ENCODE assay signal across 30 mouse cellular contexts in genomic region chr5:135345989-135346388, GRCm38 (mm10). TPM values are rescaled to one million over a fixed set of nuclear protein-coding genes. Genes with fewer than 3 reads are reported as not detected.
DNase-seq lines count a peak whose midpoint lies in the region; ATAC-seq and TF ChIP-seq lines count a peak whose summit lies in the region.
"Had no signal": no experiment of that assay in that cellular context is flagged by ENCODE, and none has a peak within 500 bp of the region (broad histone marks: within the 10 kb centered on the region; RNA-seq: fewer than 3 reads in every experiment).

No protein-coding gene starts in this region.

- no peak overlapping the region for H3K27ac ChIP-seq in kidney, adult 2 months (ENCODE audit: insufficient read depth, low read depth, low read length)
- H3K27ac ChIP-seq: forebrain, embryonic 10.5 days; heart, embryonic 13.5 days; hindbrain, embryonic 10.5 days; hindbrain, embryonic 15.5 days; liver, embryonic 12.5 days; neural tube, embryonic 13.5 days had no signal

- no peak overlapping the region for H3K4me3 ChIP-seq in kidney, adult 2 months (ENCODE audit: insufficient read depth, low read depth, low read length)
- H3K4me3 ChIP-seq: forebrain, embryonic 10.5 days; heart, embryonic 13.5 days; hindbrain, embryonic 10.5 days; hindbrain, embryonic 15.5 days; liver, embryonic 12.5 days; neural tube, embryonic 13.5 days had no signal

- WGBS in kidney, adult 2 months: 67% methylated on average over 7 of the region's 7 CpGs

- TF ChIP-seq POLR2A in kidney, adult 2 months (IDR thresholded peaks at IDR 0.05; ENCODE audit: low read depth, low read length): no peak

- no peaks in the 10 kb centered on the region for H3K27me3 ChIP-seq in kidney, adult 2 months (replicated peaks; ENCODE audit: control insufficient read depth, insufficient read depth, low read length)
- H3K27me3 ChIP-seq: hindbrain, embryonic 15.5 days; neural tube, embryonic 13.5 days had no signal

- peak; percentile 82 for ATAC-seq in granulocyte monocyte progenitor cell, adult 5-6 weeks (replicated peaks; ENCODE audit: poor library complexity, severe bottlenecking)
- 0 out of 2 replicates have a peak, but pooled peaks have one; percentile 17 for ATAC-seq in monocyte, adult 5-6 weeks (replicated peaks; ENCODE audit: insufficient number of reproducible peaks, low FRiP score, low TSS enrichment, poor library complexity, severe bottlenecking)
- ATAC-seq: forebrain, postnatal 0 days; inflammation-experienced regulatory T-cells, adult 6 months; liver, embryonic 12.5 days; liver, postnatal 0 days; midbrain, embryonic 16.5 days had no signal

- H3K4me1 ChIP-seq in kidney, adult 2 months (ENCODE audit: control insufficient read depth, insufficient read depth, low read length): no peaks in the 10 kb centered on the region
- H3K4me1 ChIP-seq: forebrain, embryonic 10.5 days; heart, embryonic 13.5 days; hindbrain, embryonic 10.5 days; hindbrain, embryonic 15.5 days; liver, embryonic 12.5 days; neural tube, embryonic 13.5 days had no signal

- peak; percentile 23 for DNase-seq in kidney, adult 2 months
- no peak for DNase-seq in kidney, postnatal 4 days
- peak; percentile 44 for DNase-seq in MEL-GATA-1-ER (ENCODE audit: extremely low read depth, low read depth)
- DNase-seq in embryo, embryonic 10.5 days (ENCODE audit: low spot score): no peak
- no peak for DNase-seq in thymus, postnatal 36 days
- DNase-seq: adrenal gland, adult 8-10 months; cerebellum, adult 2 months; forebrain, postnatal 0 days; gastrocnemius, postnatal 14 days; kidney, adult 9 months; liver, postnatal 0 days; lung, postnatal 36 days; thymus, adult 2 months had no signal

- H3K36me3 ChIP-seq in kidney, adult 2 months (ENCODE audit: control insufficient read depth, insufficient read depth, low read length): no peaks in the 10 kb centered on the region
- H3K36me3 ChIP-seq: forebrain, embryonic 10.5 days; heart, embryonic 13.5 days; hindbrain, embryonic 10.5 days; hindbrain, embryonic 15.5 days; liver, embryonic 12.5 days; neural tube, embryonic 13.5 days had no signal

- TF ChIP-seq CTCF in kidney, adult 2 months (conservative IDR thresholded peaks at IDR 0.05; ENCODE audit: insufficient read depth, insufficient read length, low read depth, low read length): no peak

RNA-seq across cellular contexts. Expression of gene Fkbp6, which starts 3.9 kb away (rescaled TPM):
- 0.07 and 0.08 TPM in 2 replicates for polyA plus RNA-seq in kidney, adult 2 months (2012; rRNA removed)
- 0.62 TPM in 1 of 2 replicates, not detected in the other for total RNA-seq in granulocyte monocyte progenitor cell, adult 5-6 weeks (2014; fragmentation: Nextera tagmentation)
- 0.34 TPM in 1 of 2 replicates, not detected in the other for total RNA-seq in granulocyte monocyte progenitor cell, adult 5-6 weeks (2017)
- total RNA-seq in monocyte, adult 5-6 weeks (2017): not detected in 3 replicates
- total RNA-seq: forebrain, postnatal 0 days; gastrocnemius, postnatal 14 days; left cerebral cortex, postnatal 36 days had no signal
- polyA plus RNA-seq: cerebellum, adult 2 months; embryonic facial prominence, embryonic 11.5 days; forebrain, postnatal 0 days; inflammation-experienced regulatory T-cells, adult 6 months; liver, postnatal 0 days; lung, embryonic 16.5 days; thymus, adult 2 months had no signal

RNA-seq across cellular contexts. Expression of gene Trim50, which starts 7.1 kb away (rescaled TPM):
- 0.06 TPM in 1 of 2 replicates, not detected in the other for polyA plus RNA-seq in kidney, adult 2 months (2012; rRNA removed)
- total RNA-seq in granulocyte monocyte progenitor cell, adult 5-6 weeks (2014; fragmentation: Nextera tagmentation): not detected in 2 replicates
- not detected in 2 replicates for total RNA-seq in granulocyte monocyte progenitor cell, adult 5-6 weeks (2017)
- total RNA-seq in monocyte, adult 5-6 weeks (2017): not detected in 3 replicates
- total RNA-seq: adrenal gland, adult 8-10 months; forebrain, postnatal 0 days; gastrocnemius, postnatal 14 days; layer of hippocampus, adult 8-10 months; layer of hippocampus, postnatal 25 days; left cerebral cortex, adult 8-10 months; left cerebral cortex, postnatal 36 days had no signal
- polyA plus RNA-seq: embryonic facial prominence, embryonic 11.5 days; forebrain, embryonic 10.5 days; forebrain, postnatal 0 days; heart, embryonic 13.5 days; hindbrain, embryonic 15.5 days; inflammation-experienced regulatory T-cells, adult 6 months; limb, embryonic 14.5 days; liver, embryonic 12.5 days; liver, postnatal 0 days; lung, embryonic 16.5 days; midbrain, embryonic 16.5 days; neural tube, embryonic 13.5 days; thymus, adult 2 months had no signal

RNA-seq across cellular contexts. Expression of gene Nsun5, which starts 23.8 kb away (rescaled TPM):
- 23.6 and 27.1 TPM in 2 replicates for polyA plus RNA-seq in kidney, adult 2 months (2012; rRNA removed)
- total RNA-seq in granulocyte monocyte progenitor cell, adult 5-6 weeks (2014; fragmentation: Nextera tagmentation): 23.9 and 30.8 TPM in 2 replicates
- total RNA-seq in granulocyte monocyte progenitor cell, adult 5-6 weeks (2017): 22.7 and 23.3 TPM in 2 replicates
- 6.6 to 14.9 TPM (median 14.8 TPM) in 3 replicates for total RNA-seq in monocyte, adult 5-6 weeks (2017)

RNA-seq across cellular contexts. Expression of gene Pom121, which starts 48.4 kb away (rescaled TPM):
- polyA plus RNA-seq in kidney, adult 2 months (2012; rRNA removed): 10.1 and 12.6 TPM in 2 replicates
- total RNA-seq in granulocyte monocyte progenitor cell, adult 5-6 weeks (2014; fragmentation: Nextera tagmentation): 56.9 and 69.3 TPM in 2 replicates
- total RNA-seq in granulocyte monocyte progenitor cell, adult 5-6 weeks (2017): 7.2 and 8.8 TPM in 2 replicates
- total RNA-seq in monocyte, adult 5-6 weeks (2017): 4.1 to 8.7 TPM (median 4.4 TPM) in 3 replicates

Comparison
In these comparisons a context has a peak if more than half of its experiments do, and no peak if none do; other contexts are left out.
1. DNase-seq: peak in kidney, adult 2 months (single experiment) and MEL-GATA-1-ER (single experiment); none in kidney, postnatal 4 days (0 of 2), embryo, embryonic 10.5 days (single experiment) and thymus, postnatal 36 days (0 of 2).